Mouse (Mus musculus) C2C12 (cell line): ENCODE measurements at regions not wholly inside any gene's neighbourhood (a gene's known extent, or its start where the extent isn't known, plus 50 kb on each side); places are given as distances from the start of the nearest gene placed in this dataset.

Experiments
- CEBPB ChIP-seq: IDR thresholded peaks from one replicate; pipeline ENCODE4 v1.6.1; 2011; ENCODE audit warnings: low read depth, mild to moderate bottlenecking, control low read depth, moderate library complexity
- CTCF ChIP-seq: IDR thresholded peaks from one replicate; pipeline ENCODE4 v1.5.1; 2011; ENCODE audit not compliant: control insufficient read depth, insufficient read depth, insufficient read length
- FOSL1 ChIP-seq: IDR thresholded peaks from one replicate; pipeline ENCODE4 v1.8.0; 2011; ENCODE audit warnings: mild to moderate bottlenecking, low read length; ENCODE audit not compliant: poor library complexity, insufficient read depth, severe bottlenecking
- MAX ChIP-seq: IDR thresholded peaks from one replicate; pipeline ENCODE4 v1.6.1; 2011; ENCODE audit warnings: mild to moderate bottlenecking, control low read depth
- MYOD1 ChIP-seq: IDR thresholded peaks from one replicate; pipeline ENCODE4 v1.6.1; 2011; ENCODE audit warnings: low read depth; ENCODE audit not compliant: control insufficient read depth, insufficient read length
- MYOG ChIP-seq: IDR thresholded peaks from one replicate; pipeline ENCODE4 v1.6.1; 2011; ENCODE audit not compliant: control insufficient read depth, insufficient read length; ENCODE audit errors: extremely low read depth
- USF1 ChIP-seq: IDR thresholded peaks from one replicate; pipeline ENCODE4 v1.6.1; 2011; ENCODE audit warnings: low read depth, mild to moderate bottlenecking, control low read depth, moderate library complexity

- TF ChIP-seq USF1 (no peak), CTCF (no peak), MAX (no peak), FOSL1 (no peak), MYOD1 (no peak), MYOG (no peak), CEBPB (no peak)
These were observed 187.8 kb downstream of the Cxcl12 start for GRCm38 (mm10) chr6:117356101-117356500.
